In genomic region chr6:32936794-32937193, GRCm38 (mm10) we compare ENCODE assay signal across 18 mouse cellular contexts.
"Had no signal": no experiment of that assay in that cellular context is flagged by ENCODE, and none has a peak within 500 bp of the region (broad histone marks: within the 10 kb centered on the region; RNA-seq: fewer than 3 reads in every experiment).

No protein-coding gene starts in this region.

- H3K4me1 ChIP-seq: limb, embryonic 15.5 days; stomach, embryonic 15.5 days had no signal

- DNase-seq: kidney, adult 2 months; kidney, postnatal 25 days; layer of hippocampus, adult 9-11 months; liver, postnatal 0 days; lung, postnatal 14 days; lung, postnatal 4 days; right cerebral cortex, postnatal 25 days; spleen, adult 18-20 months; thymus, postnatal 36 days had no signal

- H3K9me3 ChIP-seq: limb, embryonic 15.5 days; midbrain, embryonic 12.5 days; midbrain, embryonic 15.5 days; stomach, embryonic 15.5 days had no signal

- H3K9ac ChIP-seq: limb, embryonic 15.5 days; liver, embryonic 14.5 days; liver, postnatal 0 days; lung, embryonic 14.5 days; midbrain, embryonic 12.5 days; midbrain, embryonic 15.5 days; stomach, embryonic 15.5 days had no signal

- H3K4me3 ChIP-seq: layer of hippocampus, adult 2 months; limb, embryonic 15.5 days; midbrain, embryonic 12.5 days; midbrain, embryonic 15.5 days; stomach, embryonic 15.5 days had no signal

- H3K27ac ChIP-seq: kidney, postnatal 0 days; layer of hippocampus, adult 2 months; limb, embryonic 15.5 days; liver, embryonic 14.5 days; midbrain, embryonic 12.5 days; midbrain, embryonic 15.5 days; stomach, embryonic 15.5 days had no signal

- H3K4me2 ChIP-seq: limb, embryonic 15.5 days; liver, embryonic 11.5 days; lung, embryonic 14.5 days; midbrain, embryonic 12.5 days; midbrain, embryonic 15.5 days; stomach, embryonic 15.5 days had no signal

- H3K36me3 ChIP-seq: limb, embryonic 15.5 days; midbrain, embryonic 12.5 days; midbrain, embryonic 15.5 days; stomach, embryonic 15.5 days had no signal

- ATAC-seq: liver, postnatal 0 days; midbrain, embryonic 15.5 days had no signal

- H3K27me3 ChIP-seq: limb, embryonic 15.5 days; midbrain, embryonic 12.5 days; midbrain, embryonic 15.5 days; stomach, embryonic 15.5 days had no signal
